Mouse (Mus musculus) hindbrain, embryonic 11.5 days (tissue): ENCODE measurements around the gene Pkn3. TPM values are rescaled to one million over a fixed set of nuclear protein-coding genes. Genes with fewer than 3 reads are reported as not detected.

Experiments used
- ATAC-seq: fragments of 200-750 bp; cut with Nextera tagmentation; 2 replicates; pipeline ENCODE4 v1.8.0; 2017; ENCODE audit warnings: mild to moderate bottlenecking, moderate TSS enrichment, moderate library complexity; ENCODE audit not compliant: low FRiP score
- DNase-seq: peaks from one replicate; pipeline ENCODE4 v3.0.0-alpha.2; 2015; ENCODE audit warnings: low spot score
- H3K27ac ChIP-seq: fragments of 300-500 bp; sonication (generic); 2 replicates; pipeline ENCODE4 v1.5.1; 2014; ENCODE audit warnings: mild to moderate bottlenecking, low read depth, low read length
- H3K27me3 ChIP-seq: fragments of 300-500 bp; sonication (generic); 2 replicates; pipeline ENCODE4 v1.6.1; 2014; ENCODE audit warnings: mild to moderate bottlenecking, low read length, moderate library complexity, mixed read lengths; ENCODE audit not compliant: control insufficient read depth, insufficient read depth
- H3K36me3 ChIP-seq: fragments of 300-500 bp; sonication (generic); 2 replicates; pipeline ENCODE4 v1.6.1; 2014; ENCODE audit warnings: mild to moderate bottlenecking, low read length, moderate library complexity, mixed read lengths; ENCODE audit not compliant: control insufficient read depth, insufficient read depth
- H3K4me1 ChIP-seq: fragments of 300-500 bp; sonication (generic); replicated peaks from 2 replicates; pipeline ENCODE4 v1.6.1; 2014; ENCODE audit warnings: low read length, mixed read lengths; ENCODE audit not compliant: control insufficient read depth, insufficient read depth
- H3K4me2 ChIP-seq: fragments of 300-500 bp; sonication (generic); replicated peaks from 2 replicates; pipeline ENCODE4 v1.6.1; 2014; ENCODE audit warnings: mild to moderate bottlenecking, low read depth, low read length
- H3K4me3 ChIP-seq: fragments of 300-500 bp; sonication (generic); 2 replicates; pipeline ENCODE4 v1.5.1; 2014; ENCODE audit warnings: low read depth, low read length
- H3K9ac ChIP-seq: fragments of 300-500 bp; sonication (generic); 2 replicates; pipeline ENCODE4 v1.6.1; 2014; ENCODE audit warnings: low read depth, low read length
- H3K9me3 ChIP-seq: fragments of 300-500 bp; sonication (generic); 2 replicates; pipeline ENCODE4 v1.6.1; 2016; ENCODE audit warnings: low read length; ENCODE audit not compliant: control insufficient read depth
- WGBS: fragments of 180-500 bp; shearing (Covaris S2); extraction: QIAGEN DNeasy Blood & Tissue Kit; methylation state at CpG from one replicate; pipeline ENCODE4 v1.1.7; 2014; 5-methylcytosine and 5-hydroxymethylcytosine counted together
- polyA plus RNA-seq: library from polyadenylated mRNA; unstranded; fragments of >200 nt; fragmentation: Nextera tagmentation; extraction: Ambion mirVana; gene quantifications from 2 replicates; pipeline ENCODE4 v1.2.1, GENCODE M21; 2014

The Pkn3 gene
- polyA plus RNA-seq, 1 experiment from 2014 or later: 4.5 TPM

GRCm38 (mm10) chr2:30067962-30068361 lies 9.5 kb upstream of the Pkn3 start:
- H3K9ac ChIP-seq: peak overlapping the region; percentile 100
- peak overlapping the region; percentile 71 for H3K4me2 ChIP-seq
- DNase-seq: no peak
- H3K27ac ChIP-seq: 0 out of 2 replicates have a peak overlapping the region, but pooled peaks have one; percentile 6
- H3K9me3 ChIP-seq: no peaks in the 10 kb centered on the region
- H3K4me1 ChIP-seq: peaks cover 2% of the 10 kb centered on the region; the same call in 1 of the 2 replicates
- 42% methylated on average over 7 of the region's 7 CpGs for WGBS
- H3K27me3 ChIP-seq: no peaks in the 10 kb centered on the region
- H3K36me3 ChIP-seq: peaks cover 12% of the 10 kb centered on the region; the same call in 1 of the 2 replicates
- H3K4me3 ChIP-seq: peak overlapping the region; percentile 100
- ATAC-seq: no peak

GRCm38 (mm10) chr2:30072875-30073274 lies 4.6 kb upstream of the Pkn3 start:
- no peaks in the 10 kb centered on the region for H3K9me3 ChIP-seq

DNA sequence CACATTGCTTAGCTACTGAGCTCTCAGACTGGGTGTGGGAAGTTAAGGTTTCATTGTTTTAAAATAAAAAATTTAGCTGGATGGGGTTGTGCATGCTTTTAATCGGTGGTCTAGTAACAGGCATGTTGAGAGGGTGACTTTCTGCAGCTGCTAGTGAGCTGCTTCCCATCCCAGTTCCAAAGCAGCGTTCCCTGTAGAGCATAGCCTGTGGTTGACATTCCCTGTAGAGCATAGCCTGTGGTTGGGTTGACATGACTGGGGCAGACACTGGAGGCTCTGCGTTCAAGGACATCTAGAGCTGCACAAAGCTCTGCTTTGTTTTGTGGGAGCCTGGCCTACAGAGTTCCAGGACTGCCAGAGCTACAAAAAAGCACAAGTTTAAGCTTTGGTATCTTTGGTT lies 4.2 kb upstream of the Pkn3 start:
- H3K36me3 ChIP-seq: peaks cover 13% of the 10 kb centered on the region; the same call in 1 of the 2 replicates

More at GRCm38 (mm10) chr2:30072875-30073274, 4.6 kb upstream of the Pkn3 start:
- no peak overlapping the region for H3K9ac ChIP-seq
- no peaks in the 10 kb centered on the region; the same call in 1 of the 2 replicates for H3K4me1 ChIP-seq
- 78% methylated on average over 7 of the region's 7 CpGs for WGBS
- H3K4me3 ChIP-seq: no peak overlapping the region
- no peak overlapping the region for H3K4me2 ChIP-seq
- ATAC-seq (no peak), DNase-seq (no peak)
- peaks cover 16% of the 10 kb centered on the region; the same call in 1 of the 2 replicates for H3K36me3 ChIP-seq
- H3K27ac ChIP-seq: 0 out of 2 replicates have a peak overlapping the region, but pooled peaks have one; percentile 30
- H3K27me3 ChIP-seq: no peaks in the 10 kb centered on the region

GRCm38 (mm10) chr2:30075625-30076024 lies 1.9 kb upstream of the Pkn3 start:
- no peak overlapping the region for H3K9ac ChIP-seq
- H3K27ac ChIP-seq: no peak overlapping the region
- WGBS: 86% methylated on average over 3 of the region's 3 CpGs

More for the DNA sequence above, 4.2 kb upstream of the Pkn3 start:
- Histone ChIP-seq H3K4me1 (peaks cover 2% of the 10 kb centered on the region), H3K4me2 (no peak overlapping the region), H3K4me3 (no peak overlapping the region), H3K9ac (no peak overlapping the region), H3K27ac (no peak overlapping the region), H3K9me3 (no peaks in the 10 kb centered on the region), H3K27me3 (no peaks in the 10 kb centered on the region)
- no peak for DNase-seq
- 82% methylated on average over 3 of the region's 3 CpGs for WGBS
- no peak for ATAC-seq

GRCm38 (mm10) chr2:30076439-30076838 lies 1.0 kb upstream of the Pkn3 start:
- 96% methylated on average over 7 of the region's 9 CpGs for WGBS
- Histone ChIP-seq H3K9me3 (no peaks in the 10 kb centered on the region), H3K4me2 (no peak overlapping the region), H3K4me1 (peaks cover 3% of the 10 kb centered on the region; the same call in 1 of the 2 replicates), H3K4me3 (no peak overlapping the region), H3K9ac (no peak overlapping the region), H3K36me3 (0 out of 2 replicates have a peak, but pooled peaks cover 8% of the 10 kb centered on the region), H3K27ac (no peak overlapping the region), H3K27me3 (no peaks in the 10 kb centered on the region)
- DNase-seq: no peak
- no peak for ATAC-seq

More at GRCm38 (mm10) chr2:30075625-30076024, 1.9 kb upstream of the Pkn3 start:
- no peaks in the 10 kb centered on the region for H3K27me3 ChIP-seq
- peaks cover 9% of the 10 kb centered on the region; the same call in 1 of the 2 replicates for H3K36me3 ChIP-seq
- no peaks in the 10 kb centered on the region for H3K9me3 ChIP-seq
- H3K4me2 ChIP-seq: no peak overlapping the region
- peaks cover 3% of the 10 kb centered on the region; the same call in 1 of the 2 replicates for H3K4me1 ChIP-seq
- ATAC-seq: no peak
- no peak for DNase-seq
- H3K4me3 ChIP-seq: no peak overlapping the region

- no peak overlapping the region for H3K4me3 ChIP-seq
- peaks cover 3% of the 10 kb centered on the region; the same call in 1 of the 2 replicates for H3K4me1 ChIP-seq
- WGBS: 73% methylated on average over 6 of the region's 6 CpGs
- 0 out of 2 replicates have a peak, but pooled peaks cover 8% of the 10 kb centered on the region for H3K36me3 ChIP-seq
- H3K9ac ChIP-seq: no peak overlapping the region
- no peaks in the 10 kb centered on the region for H3K9me3 ChIP-seq
- DNase-seq: no peak
- no peaks in the 10 kb centered on the region for H3K27me3 ChIP-seq
- no peak overlapping the region; the same call in 1 of the 2 replicates for H3K4me2 ChIP-seq
- H3K27ac ChIP-seq: no peak overlapping the region
- peak; percentile 23 for ATAC-seq
These were observed 525 bp upstream of the Pkn3 start for GRCm38 (mm10) chr2:30076959-30077358.

GRCm38 (mm10) chr2:30078349-30078712 lies 847 bp downstream of the Pkn3 start:
- H3K9me3 ChIP-seq: no peaks in the 10 kb centered on the region
- H3K27ac ChIP-seq: no peak overlapping the region; the same call in 1 of the 2 replicates
- peak; percentile 26; the same call in 1 of the 2 replicates for ATAC-seq
- WGBS: 28% methylated on average over 10 of the region's 10 CpGs
- no peak for DNase-seq
- peak overlapping the region; percentile 85 for H3K4me2 ChIP-seq
- H3K27me3 ChIP-seq: no peaks in the 10 kb centered on the region
- 0 out of 2 replicates have a peak, but pooled peaks cover 2% of the 10 kb centered on the region for H3K36me3 ChIP-seq
- H3K9ac ChIP-seq: peak overlapping the region; percentile 42; the same call in 1 of the 2 replicates
- peak overlapping the region; percentile 42; the same call in 1 of the 2 replicates for H3K4me3 ChIP-seq
- peaks cover 3% of the 10 kb centered on the region; the same call in 1 of the 2 replicates for H3K4me1 ChIP-seq

GRCm38 (mm10) chr2:30078760-30079159 lies 1.3 kb downstream of the Pkn3 start:
- Histone ChIP-seq H3K4me2 (no peak overlapping the region; the same call in 1 of the 2 replicates), H3K4me3 (no peak overlapping the region), H3K27ac (no peak overlapping the region), H3K9me3 (no peaks in the 10 kb centered on the region), H3K9ac (no peak overlapping the region; the same call in 1 of the 2 replicates), H3K27me3 (no peaks in the 10 kb centered on the region), H3K4me1 (peaks cover 3% of the 10 kb centered on the region; the same call in 1 of the 2 replicates), H3K36me3 (no peaks in the 10 kb centered on the region)
- WGBS: 70% methylated on average over 4 of the region's 4 CpGs
- DNase-seq (no peak), ATAC-seq (no peak)
